Mouse (Mus musculus) hindbrain, postnatal 0 days (tissue): ENCODE data around the gene Ctdsp2. TPM values are rescaled to one million over a fixed set of nuclear protein-coding genes. Genes with fewer than 3 reads are reported as not detected.

Source experiments
- ATAC-seq: fragments of 200-750 bp; cut with Nextera tagmentation; 2 replicates; pipeline ENCODE4 v1.8.0; 2017; ENCODE audit warnings: mild to moderate bottlenecking, moderate TSS enrichment, moderate library complexity
- DNase-seq: peaks from one replicate; pipeline ENCODE4 v3.0.0-alpha.2; 2015; ENCODE audit warnings: low spot score
- H3K27ac ChIP-seq: fragments of 300-500 bp; sonication (generic); 2 replicates; pipeline ENCODE4 v1.5.1; 2014; ENCODE audit warnings: mild to moderate bottlenecking
- H3K27me3 ChIP-seq: fragments of 300-500 bp; sonication (generic); 2 replicates; pipeline ENCODE4 v1.6.1; 2014; ENCODE audit warnings: low read length, mixed read lengths; ENCODE audit not compliant: insufficient read depth
- H3K36me3 ChIP-seq: fragments of 300-500 bp; sonication (generic); 2 replicates; pipeline ENCODE4 v1.6.1; 2014; ENCODE audit warnings: low read length, mixed read lengths; ENCODE audit not compliant: insufficient read depth
- H3K4me1 ChIP-seq: fragments of 300-500 bp; sonication (generic); 2 replicates; pipeline ENCODE4 v1.6.1; 2014; ENCODE audit warnings: antibody characterized with exemption, low read length, mixed read lengths; ENCODE audit not compliant: insufficient read depth
- H3K4me2 ChIP-seq: fragments of 300-500 bp; sonication (generic); 2 replicates; pipeline ENCODE4 v1.6.1; 2014; ENCODE audit warnings: low read depth, mild to moderate bottlenecking, low read length, moderate library complexity, mixed read lengths
- H3K4me3 ChIP-seq: fragments of 300-500 bp; sonication (generic); 2 replicates; pipeline ENCODE4 v1.5.1; 2014; ENCODE audit warnings: low read length
- H3K9ac ChIP-seq: fragments of 300-500 bp; sonication (generic); replicated peaks from 2 replicates; pipeline ENCODE4 v1.6.1; 2014; ENCODE audit warnings: mild to moderate bottlenecking, low read length, moderate library complexity, mixed read lengths
- H3K9me3 ChIP-seq: fragments of 300-500 bp; sonication (generic); 2 replicates; pipeline ENCODE4 v1.6.1; 2016; ENCODE audit warnings: low read length, mixed read lengths
- CTCF ChIP-seq: IDR thresholded peaks from 2 replicates; pipeline ENCODE4 v1.5.1; 2016; ENCODE audit warnings: antibody characterized with exemption, control low read depth, low read depth
- WGBS: fragments of 180-500 bp; shearing (Covaris S2); extraction: QIAGEN DNeasy Blood & Tissue Kit; methylation state at CpG from one replicate; pipeline ENCODE4 v1.1.7; 2014; 5-methylcytosine and 5-hydroxymethylcytosine counted together
- polyA plus RNA-seq: library from polyadenylated mRNA; unstranded; fragments of >200 nt; fragmentation: Nextera tagmentation; extraction: Ambion mirVana; gene quantifications from 2 replicates; pipeline ENCODE4 v1.2.1, GENCODE M21; 2015
- total RNA-seq: library from RNA; depleted of rRNA; stranded (reverse); fragments of >200 nt; gene quantifications from 2 replicates; pipeline ENCODE4 v1.2.3, GENCODE M21; 2014

Ctdsp2 gene
- total and polyA plus RNA-seq, 2 experiments from 2014 or later = 16.7 to 64.5 TPM

GRCm38 (mm10) chr10:127017071-127017470 is 38.6 kb downstream of the Ctdsp2 start:
- H3K4me2 ChIP-seq = no peak overlapping the region
- H3K9ac ChIP-seq = no peak overlapping the region
- H3K4me3 ChIP-seq = no peak overlapping the region
- H3K4me1 ChIP-seq = no peaks in the 10 kb centered on the region
- no peaks in the 10 kb centered on the region for H3K27me3 ChIP-seq
- H3K9me3 ChIP-seq = no peaks in the 10 kb centered on the region
- TF ChIP-seq CTCF = no peak
- H3K36me3 ChIP-seq = no peaks in the 10 kb centered on the region
- WGBS = 15% methylated on average over 2 of the region's 2 CpGs
- no peak for ATAC-seq
- DNase-seq = no peak
- no peak overlapping the region for H3K27ac ChIP-seq

GRCm38 (mm10) chr10:127018422-127018821 is 39.9 kb downstream of the Ctdsp2 start:
- Histone ChIP-seq H3K36me3 (peaks cover 10% of the 10 kb centered on the region; the same call in 1 of the 2 replicates), H3K27me3 (no peaks in the 10 kb centered on the region), H3K9me3 (no peaks in the 10 kb centered on the region), H3K9ac (no peak overlapping the region), H3K4me3 (no peak overlapping the region), H3K4me2 (no peak overlapping the region), H3K4me1 (no peaks in the 10 kb centered on the region), H3K27ac (no peak overlapping the region)
- whole genome bisulfite sequencing = 67% methylated on average over 16 of the region's 16 CpGs
- ATAC-seq = no peak
- no peak for TF ChIP-seq CTCF
- DNase-seq = no peak

GRCm38 (mm10) chr10:127030336-127031296 is 52.1 kb downstream of the Ctdsp2 start, which contains the start of gene Tsfm:
Tsfm (minus strand) TSS chr10:127030840.
- H3K9ac ChIP-seq = peak within 1 kb of the TSS; percentile 90
- peak within 1 kb of the TSS; percentile 80 for H3K27ac ChIP-seq
- ATAC-seq (peak; percentile 91), DNase-seq (peak; percentile 97)
- peak within 1 kb of the TSS; percentile 89 for H3K4me3 ChIP-seq
- 5% methylated on average over 56 of the region's 56 CpGs for WGBS
- H3K4me2 ChIP-seq = peak within 1 kb of the TSS; percentile 96
- no peaks in the 10 kb centered on the region for H3K4me1 ChIP-seq
- H3K9me3 ChIP-seq = no peaks in the 10 kb centered on the region
- H3K27me3 ChIP-seq = no peaks in the 10 kb centered on the region
- TF ChIP-seq CTCF = peak; percentile 93
- H3K36me3 ChIP-seq = peaks cover 15% of the 10 kb centered on the region; the same call in 1 of the 2 replicates

- H3K36me3 ChIP-seq = peaks cover 2% of the 10 kb centered on the region; the same call in 1 of the 2 replicates
- H3K4me2 ChIP-seq = no peak overlapping the region
- no peaks in the 10 kb centered on the region for H3K4me1 ChIP-seq
- no peaks in the 10 kb centered on the region for H3K27me3 ChIP-seq
- H3K4me3 ChIP-seq = no peak overlapping the region
- no peak overlapping the region for H3K9ac ChIP-seq
- DNase-seq (no peak), ATAC-seq (no peak)
- H3K9me3 ChIP-seq = no peaks in the 10 kb centered on the region
- TF ChIP-seq CTCF = no peak
- 90% methylated on average over 8 of the region's 8 CpGs for WGBS
- no peak overlapping the region for H3K27ac ChIP-seq
Measured at GRCm38 (mm10) chr10:127033301-127033741, 54.8 kb downstream of the Ctdsp2 start.

- H3K9ac ChIP-seq = no peak overlapping the region
- TF ChIP-seq CTCF = no peak
- H3K4me2 ChIP-seq = no peak overlapping the region
- DNase-seq = no peak
- no peak overlapping the region for H3K27ac ChIP-seq
- no peaks in the 10 kb centered on the region for H3K4me1 ChIP-seq
- H3K9me3 ChIP-seq = no peaks in the 10 kb centered on the region
- no peak for ATAC-seq
- no peaks in the 10 kb centered on the region for H3K27me3 ChIP-seq
- 81% methylated on average over 12 of the region's 12 CpGs for WGBS
- no peaks in the 10 kb centered on the region for H3K36me3 ChIP-seq
- no peak overlapping the region for H3K4me3 ChIP-seq
Measured at GRCm38 (mm10) chr10:127036273-127036672, 57.8 kb downstream of the Ctdsp2 start.

GRCm38 (mm10) chr10:127037641-127038040 is 59.1 kb downstream of the Ctdsp2 start:
- 70% methylated on average over 12 of the region's 12 CpGs for WGBS
- no peak for DNase-seq
- Histone ChIP-seq H3K4me2 (no peak overlapping the region), H3K9ac (no peak overlapping the region), H3K9me3 (no peaks in the 10 kb centered on the region), H3K27me3 (no peaks in the 10 kb centered on the region), H3K4me3 (no peak overlapping the region), H3K27ac (no peak overlapping the region), H3K4me1 (no peaks in the 10 kb centered on the region), H3K36me3 (no peaks in the 10 kb centered on the region)
- no peak for TF ChIP-seq CTCF
- ATAC-seq = no peak
